Mouse (Mus musculus): ENCODE measurements around the gene Naga.

DNA sequence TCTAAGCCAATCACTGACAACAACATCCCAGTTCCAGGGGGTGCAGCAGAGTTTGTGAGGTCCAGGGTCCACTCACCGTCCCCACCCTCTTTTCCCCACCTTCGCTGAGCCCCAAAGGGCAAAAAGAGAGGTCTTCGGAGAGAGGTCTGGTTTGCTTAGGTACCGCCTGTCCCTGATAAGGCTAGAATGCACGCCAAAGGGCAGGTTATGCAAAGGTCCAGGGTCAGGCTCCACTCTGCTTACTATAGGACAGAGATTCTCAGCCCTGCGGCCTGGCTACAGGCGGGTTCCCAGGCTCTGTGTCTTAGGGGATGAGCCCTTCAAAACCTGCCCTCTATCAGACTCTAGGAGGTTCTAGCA is 40.8 kb upstream of the Naga start:
- TF ChIP-seq CTCF (IDR thresholded peaks at IDR 0.05; ENCODE audit: low read depth, low read length) (no peak), TAL1 (conservative IDR thresholded peaks at IDR 0.05; ENCODE audit: low read depth, low read length) (no peak), GATA1 (IDR thresholded peaks at IDR 0.05; ENCODE audit: borderline replicate concordance, low read length) (no peak), POLR2AphosphoS5 (IDR thresholded peaks at IDR 0.05; ENCODE audit: insufficient replicate concordance, low read depth, low read length) (no peak), GATA2 (IDR thresholded peaks at IDR 0.05; ENCODE audit: borderline replicate concordance, low read depth, low read length) (no peak)
